Mouse (Mus musculus) kidney, embryonic 14.5 days (tissue): Measurements from ENCODE around the gene Capn8. TPM values are rescaled to one million over a fixed set of nuclear protein-coding genes. Genes with fewer than 3 reads are reported as not detected.

Experiments used
- ATAC-seq: fragments of 200-750 bp; cut with Nextera tagmentation; 2 replicates; pipeline ENCODE4 v1.8.0; 2017; ENCODE audit warnings: moderate number of reproducible peaks, mild to moderate bottlenecking, moderate TSS enrichment, moderate library complexity; ENCODE audit not compliant: low FRiP score, low TSS enrichment
- H3K27ac ChIP-seq: fragments of 300-500 bp; sonication (generic); 2 replicates; pipeline ENCODE4 v1.5.1; 2014; ENCODE audit warnings: low read depth, mild to moderate bottlenecking, low read length, moderate library complexity, mixed read lengths
- H3K27me3 ChIP-seq: fragments of 300-500 bp; sonication (generic); 2 replicates; pipeline ENCODE4 v1.6.1; 2014; ENCODE audit warnings: mild to moderate bottlenecking, low read length; ENCODE audit not compliant: control insufficient read depth, insufficient read depth
- H3K36me3 ChIP-seq: fragments of 300-500 bp; sonication (generic); 2 replicates; pipeline ENCODE4 v1.6.1; 2014; ENCODE audit warnings: low read length, mixed read lengths; ENCODE audit not compliant: control insufficient read depth, insufficient read depth
- H3K4me1 ChIP-seq: fragments of 300-500 bp; sonication (generic); 2 replicates; pipeline ENCODE4 v1.6.1; 2014; ENCODE audit warnings: low read length, mixed read lengths; ENCODE audit not compliant: control insufficient read depth, insufficient read depth
- H3K4me2 ChIP-seq: fragments of 300-500 bp; sonication (generic); replicated peaks from 2 replicates; pipeline ENCODE4 v1.6.1; 2014; ENCODE audit warnings: low read depth, mild to moderate bottlenecking, low read length
- H3K4me3 ChIP-seq: fragments of 300-500 bp; sonication (generic); 2 replicates; pipeline ENCODE4 v1.5.1; 2014; ENCODE audit warnings: mild to moderate bottlenecking, low read length
- H3K9ac ChIP-seq: fragments of 300-500 bp; sonication (generic); 2 replicates; pipeline ENCODE4 v1.6.1; 2014; ENCODE audit warnings: low read depth, mild to moderate bottlenecking, low read length, moderate library complexity
- H3K9me3 ChIP-seq: fragments of 300-500 bp; sonication (generic); 2 replicates; pipeline ENCODE4 v1.6.1; 2016; ENCODE audit warnings: low read length; ENCODE audit not compliant: control insufficient read depth
- WGBS: fragments of 180-500 bp; shearing (Covaris S2); extraction: QIAGEN DNeasy Blood & Tissue Kit; methylation state at CpG from one replicate; pipeline ENCODE4 v1.1.7; 2014; 5-methylcytosine and 5-hydroxymethylcytosine counted together
- polyA plus RNA-seq: library from polyadenylated mRNA; unstranded; fragments of >200 nt; fragmentation: Nextera tagmentation; extraction: Ambion mirVana; gene quantifications from 2 replicates; pipeline ENCODE4 v1.2.1, GENCODE M21; 2014

Capn8 gene
- polyA plus RNA-seq, 1 experiment from 2014 or later, result not detected

DNA sequence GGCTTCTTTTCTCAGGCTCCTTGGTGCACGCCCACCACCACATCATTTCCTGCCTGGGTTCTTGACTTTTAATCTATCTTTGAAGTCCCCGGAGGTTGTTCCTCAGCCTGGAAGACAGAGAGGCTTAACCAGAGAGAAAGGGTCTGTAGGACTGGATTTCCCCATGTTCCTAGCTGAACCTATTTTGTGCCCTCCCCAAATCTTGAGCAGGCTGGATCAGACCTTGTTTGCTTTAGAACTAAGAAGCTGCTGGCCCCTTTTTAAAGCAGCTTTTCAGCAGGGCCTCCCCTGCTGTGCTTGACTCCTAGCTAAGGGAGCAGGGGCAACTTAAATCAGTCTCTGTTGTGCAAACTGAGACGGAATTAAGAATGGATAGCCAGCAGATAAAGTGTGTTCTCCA is 82.0 kb downstream of the Capn8 start:
- no peak for ATAC-seq
- Histone ChIP-seq H3K27ac (no peak overlapping the region), H3K4me2 (no peak overlapping the region), H3K9me3 (no peaks in the 10 kb centered on the region), H3K36me3 (no peaks in the 10 kb centered on the region), H3K27me3 (no peaks in the 10 kb centered on the region), H3K9ac (no peak overlapping the region), H3K4me3 (no peak overlapping the region), H3K4me1 (peaks cover 5% of the 10 kb centered on the region; the same call in 1 of the 2 replicates)
- 62% methylated on average over 3 of the region's 3 CpGs for WGBS

DNA sequence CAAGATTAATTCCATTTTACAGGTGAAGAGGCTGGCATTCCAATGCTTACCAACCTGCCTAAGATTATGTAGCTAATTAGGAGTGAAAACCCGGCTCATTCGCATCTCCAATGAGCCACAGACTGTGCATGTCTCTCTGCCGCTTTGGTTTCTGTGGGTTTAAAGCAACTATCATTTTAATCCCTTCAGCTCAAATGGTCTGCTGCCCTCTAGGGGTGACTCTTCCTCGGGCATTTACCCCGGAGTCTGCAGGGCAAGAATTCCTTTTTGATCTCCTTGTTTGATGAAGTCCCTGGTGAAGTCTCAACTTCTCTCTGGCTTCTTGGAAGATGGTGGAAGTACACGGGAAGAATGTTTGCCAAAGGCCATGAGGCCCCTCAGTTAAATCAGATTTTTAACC is 93.0 kb downstream of the Capn8 start:
- Histone ChIP-seq H3K9ac (no peak overlapping the region), H3K9me3 (no peaks in the 10 kb centered on the region), H3K4me1 (no peaks in the 10 kb centered on the region), H3K36me3 (no peaks in the 10 kb centered on the region), H3K27me3 (no peaks in the 10 kb centered on the region), H3K4me2 (no peak overlapping the region), H3K27ac (no peak overlapping the region), H3K4me3 (no peak overlapping the region)
- ATAC-seq, result no peak
- 30% methylated on average over 6 of the region's 6 CpGs for WGBS

DNA sequence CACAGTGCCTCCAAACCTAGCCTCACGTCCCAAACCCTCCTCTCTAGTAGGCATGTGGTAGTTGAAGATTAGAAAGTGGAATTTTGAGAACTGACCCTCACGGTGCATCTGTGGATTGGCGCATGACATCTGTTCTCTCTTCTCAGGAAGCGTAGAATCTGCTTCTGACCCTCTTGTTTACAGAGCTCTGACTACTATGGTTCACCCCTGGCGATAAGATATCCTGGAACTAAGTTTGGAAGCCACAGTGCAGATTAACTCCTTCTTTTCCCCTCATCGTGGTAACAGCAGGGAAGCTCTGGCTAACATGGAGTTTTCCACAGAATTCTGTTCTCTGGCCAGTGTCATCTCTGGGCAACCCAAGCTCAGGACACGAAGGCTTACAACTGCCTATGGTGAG is 95.6 kb downstream of the Capn8 start:
- no peaks in the 10 kb centered on the region for H3K9me3 ChIP-seq
- ATAC-seq, result no peak
- 76% methylated on average over 7 of the region's 7 CpGs for WGBS

DNA sequence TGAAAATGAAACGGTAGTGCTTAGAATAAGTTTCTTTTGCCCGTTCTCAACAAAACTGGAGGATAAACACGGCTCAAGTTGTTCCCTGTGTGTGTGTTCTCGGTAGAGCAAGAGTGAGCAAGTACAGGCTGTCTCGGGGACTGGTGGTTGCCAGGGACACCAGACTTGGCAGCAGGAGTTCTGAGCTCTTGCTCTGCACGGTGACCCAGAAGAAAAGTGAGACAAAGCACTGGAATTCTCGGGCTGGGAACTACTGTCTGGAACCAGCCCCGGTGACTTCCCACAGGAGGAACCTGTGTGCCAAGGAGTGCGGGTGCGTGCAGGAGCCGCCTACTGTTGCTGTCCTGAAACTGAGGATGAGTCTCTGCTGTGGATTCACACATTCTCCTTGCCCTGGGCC is 98.9 kb downstream of the Capn8 start:
- H3K9ac ChIP-seq, result no peak overlapping the region
- WGBS, result 60% methylated on average over 11 of the region's 11 CpGs
- no peak overlapping the region for H3K4me2 ChIP-seq
- H3K4me1 ChIP-seq, result peaks cover 2% of the 10 kb centered on the region; the same call in 1 of the 2 replicates
- ATAC-seq, result no peak
- no peaks in the 10 kb centered on the region for H3K9me3 ChIP-seq
- no peak overlapping the region for H3K27ac ChIP-seq
- H3K4me3 ChIP-seq, result no peak overlapping the region
- no peaks in the 10 kb centered on the region for H3K27me3 ChIP-seq
- H3K36me3 ChIP-seq, result no peaks in the 10 kb centered on the region

More for the DNA sequence above, 95.6 kb downstream of the Capn8 start:
- Histone ChIP-seq H3K9ac (no peak overlapping the region), H3K4me3 (no peak overlapping the region), H3K27me3 (no peaks in the 10 kb centered on the region), H3K4me1 (no peaks in the 10 kb centered on the region), H3K4me2 (no peak overlapping the region), H3K27ac (no peak overlapping the region), H3K36me3 (no peaks in the 10 kb centered on the region)

DNA sequence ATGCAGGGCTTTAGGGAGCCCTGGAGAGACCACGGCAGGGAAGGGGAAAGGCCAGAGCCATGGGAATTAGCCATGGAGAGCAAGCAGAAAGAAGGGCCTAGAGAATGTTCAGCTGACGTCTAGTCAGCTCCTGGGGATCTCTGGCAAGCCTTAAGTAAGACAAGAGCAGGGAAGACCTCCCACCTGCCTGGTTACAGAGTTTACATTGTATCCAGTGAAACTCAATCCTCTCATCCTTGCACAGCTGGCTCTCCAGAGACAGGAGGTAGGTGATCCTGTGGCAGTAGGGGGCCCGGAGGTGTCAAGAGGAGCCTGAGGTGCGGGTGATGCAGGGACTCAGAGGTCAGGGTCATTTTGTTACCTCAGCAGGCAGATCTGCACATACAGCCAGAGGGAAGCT is 100.0 kb downstream of the Capn8 start:
- no peak overlapping the region for H3K9ac ChIP-seq
- WGBS, result 38% methylated on average over 4 of the region's 4 CpGs
- no peak overlapping the region for H3K27ac ChIP-seq
- 0 out of 2 replicates have a peak, but pooled peaks have one; percentile 35 for ATAC-seq
- H3K4me3 ChIP-seq, result no peak overlapping the region
- H3K9me3 ChIP-seq, result no peaks in the 10 kb centered on the region
- H3K27me3 ChIP-seq, result no peaks in the 10 kb centered on the region
- no peaks in the 10 kb centered on the region for H3K36me3 ChIP-seq
- no peak overlapping the region for H3K4me2 ChIP-seq
- H3K4me1 ChIP-seq, result peaks cover 8% of the 10 kb centered on the region

DNA sequence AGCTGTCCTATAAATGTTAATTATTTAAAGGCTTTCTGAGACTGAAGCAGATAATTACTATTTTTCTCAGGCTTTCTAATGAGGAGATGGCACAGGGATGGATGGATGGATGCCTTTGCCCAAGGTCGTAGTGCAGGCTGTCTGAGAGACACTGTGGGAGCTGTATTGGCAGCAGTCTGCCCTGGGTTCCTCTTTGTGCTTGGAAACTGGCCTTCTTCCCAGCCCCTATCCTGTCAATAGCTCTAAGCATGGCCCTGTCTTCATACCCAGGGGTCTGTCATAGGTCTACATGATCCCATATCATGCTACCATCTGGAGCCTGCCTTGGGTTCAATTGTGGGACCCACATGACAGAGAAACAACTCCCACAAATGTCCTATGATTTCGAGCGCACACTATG is 102.5 kb downstream of the Capn8 start:
- peaks cover 24% of the 10 kb centered on the region for H3K4me1 ChIP-seq
- H3K27me3 ChIP-seq, result no peaks in the 10 kb centered on the region
- WGBS, result 93% methylated on average over 3 of the region's 3 CpGs
- no peak overlapping the region for H3K9ac ChIP-seq
- H3K27ac ChIP-seq, result no peak overlapping the region
- no peak overlapping the region for H3K4me2 ChIP-seq
- no peak for ATAC-seq
- no peaks in the 10 kb centered on the region for H3K9me3 ChIP-seq
- no peaks in the 10 kb centered on the region for H3K36me3 ChIP-seq
- H3K4me3 ChIP-seq, result no peak overlapping the region

DNA sequence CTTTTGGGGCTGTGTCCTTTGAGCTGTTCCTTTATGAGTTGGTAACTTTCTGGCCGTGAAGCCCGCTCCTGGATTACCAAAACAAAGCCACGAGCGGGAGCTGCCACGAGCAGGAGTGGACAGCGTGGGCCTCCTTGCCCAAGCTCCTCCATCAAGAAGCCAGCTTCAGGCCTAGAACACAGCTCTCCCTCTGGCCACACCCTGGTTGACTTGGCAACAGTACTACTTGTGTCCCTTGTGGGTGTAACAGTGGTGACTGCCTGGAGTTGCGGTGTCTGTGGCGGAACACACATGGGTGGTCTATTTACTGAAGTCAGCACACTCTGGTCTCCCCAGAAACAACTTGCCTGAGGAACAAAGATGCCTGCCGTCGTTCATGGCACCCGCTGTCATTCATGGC is 104.9 kb downstream of the Capn8 start:
- peak; percentile 33; the same call in 1 of the 2 replicates for ATAC-seq
- H3K27me3 ChIP-seq, result no peaks in the 10 kb centered on the region
- no peak overlapping the region for H3K9ac ChIP-seq
- H3K36me3 ChIP-seq, result no peaks in the 10 kb centered on the region
- no peak overlapping the region for H3K4me2 ChIP-seq
- H3K4me3 ChIP-seq, result no peak overlapping the region
- 0 out of 2 replicates have a peak, but pooled peaks cover 5% of the 10 kb centered on the region for H3K9me3 ChIP-seq
- 69% methylated on average over 11 of the region's 11 CpGs for WGBS
- H3K4me1 ChIP-seq, result peaks cover 24% of the 10 kb centered on the region
- peak overlapping the region; percentile 86 for H3K27ac ChIP-seq

DNA sequence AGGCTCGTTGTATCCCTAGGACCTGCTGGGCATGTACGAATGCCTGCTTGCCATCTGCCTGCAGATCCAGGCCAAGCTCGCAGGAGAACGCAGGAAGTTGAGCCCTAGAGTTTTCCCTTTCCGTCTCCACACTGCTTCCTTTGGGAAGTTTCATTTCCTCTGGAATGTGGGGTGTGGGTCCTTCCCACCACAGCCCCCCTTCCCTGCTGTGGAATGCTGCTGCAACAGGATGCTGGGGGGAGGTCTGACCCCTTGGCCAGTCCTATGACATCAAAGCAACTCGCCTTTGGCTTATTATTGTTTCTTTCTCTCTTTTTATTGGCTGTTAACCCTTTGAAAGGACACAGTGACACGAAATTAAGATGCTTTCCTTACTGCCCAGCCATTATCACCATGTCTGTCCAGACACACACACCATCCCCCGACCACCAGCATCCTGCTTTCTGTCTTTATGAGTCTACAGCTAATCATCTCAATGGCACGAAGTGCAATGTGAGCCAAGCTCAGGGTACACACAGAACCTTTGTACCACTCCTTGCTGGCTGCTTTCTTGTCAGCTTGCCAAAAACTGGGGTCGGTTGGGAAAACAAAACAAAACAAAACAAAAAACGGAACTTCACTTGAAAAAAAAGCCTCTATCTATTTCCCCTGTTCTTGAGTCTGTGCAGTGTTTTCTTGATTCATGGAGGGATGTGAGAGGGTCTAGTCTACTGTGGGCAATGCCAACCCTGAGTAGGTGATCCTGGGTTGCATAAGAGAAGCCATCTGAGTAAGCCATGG is 105.9 kb downstream of the Capn8 start:
- WGBS, result 12% methylated on average over 11 of the region's 11 CpGs
- H3K36me3 ChIP-seq, result no peaks in the 10 kb centered on the region
- no peak overlapping the region for H3K9ac ChIP-seq
- H3K4me2 ChIP-seq, result peak overlapping the region; percentile 15; the same call in 1 of the 2 replicates
- peak overlapping the region; percentile 86 for H3K27ac ChIP-seq
- ATAC-seq, result peak; percentile 81
- no peaks in the 10 kb centered on the region for H3K27me3 ChIP-seq
- H3K9me3 ChIP-seq, result 0 out of 2 replicates have a peak, but pooled peaks cover 6% of the 10 kb centered on the region
- peaks cover 24% of the 10 kb centered on the region for H3K4me1 ChIP-seq
- no peak overlapping the region for H3K4me3 ChIP-seq

DNA sequence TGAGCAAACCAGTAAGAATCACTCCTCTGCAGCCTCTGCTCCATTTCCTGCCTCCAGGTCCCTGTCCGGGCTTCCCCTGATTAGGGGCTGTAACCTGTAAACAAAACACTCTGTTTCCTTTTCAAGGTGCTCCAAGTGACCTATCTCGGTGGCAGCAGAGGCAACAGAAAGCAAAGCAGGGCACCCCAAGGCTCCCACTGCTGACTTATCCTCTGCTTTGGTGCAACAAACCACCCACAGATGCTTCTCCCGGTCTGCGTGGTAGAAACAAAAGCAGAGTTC is 106.5 kb downstream of the Capn8 start:
- Histone ChIP-seq H3K36me3 (no peaks in the 10 kb centered on the region), H3K9ac (no peak overlapping the region), H3K4me3 (no peak overlapping the region), H3K9me3 (0 out of 2 replicates have a peak, but pooled peaks cover 6% of the 10 kb centered on the region), H3K27ac (peak overlapping the region; percentile 86), H3K4me2 (no peak overlapping the region), H3K4me1 (peaks cover 24% of the 10 kb centered on the region), H3K27me3 (no peaks in the 10 kb centered on the region)
- no peak for ATAC-seq
- WGBS, result 29% methylated on average over 4 of the region's 4 CpGs
